In genomic region chr1:184335281-184335680, GRCm38 (mm10) we compare ENCODE assay signal across 8 mouse cellular contexts.
DNase-seq lines count a peak whose midpoint lies in the region; ATAC-seq and TF ChIP-seq lines count a peak whose summit lies in the region.

No protein-coding gene starts in this region.

- no peak overlapping the region for H3K9ac ChIP-seq in kidney, embryonic 15.5 days

- no peaks in the 10 kb centered on the region for H3K27me3 ChIP-seq in kidney, embryonic 15.5 days
- no peaks in the 10 kb centered on the region; the same call in 1 of the 2 replicates for H3K27me3 ChIP-seq in kidney, adult 2 months (replicated peaks; ENCODE audit: control insufficient read depth, insufficient read depth, low read length)

- H3K4me2 ChIP-seq in kidney, embryonic 15.5 days, result no peak overlapping the region

- no peaks in the 10 kb centered on the region for H3K36me3 ChIP-seq in kidney, embryonic 15.5 days
- no peaks in the 10 kb centered on the region for H3K36me3 ChIP-seq in kidney, adult 2 months (ENCODE audit: control insufficient read depth, insufficient read depth, low read length)

- TF ChIP-seq POLR2A in kidney, adult 2 months (IDR thresholded peaks at IDR 0.05; ENCODE audit: low read depth, low read length), result no peak

- no peaks in the 10 kb centered on the region for H3K9me3 ChIP-seq in kidney, embryonic 15.5 days (replicated peaks)

- 34% methylated on average over 6 of the region's 6 CpGs for WGBS in kidney, embryonic 15.5 days
- WGBS in kidney, adult 2 months, result 56% methylated on average over 6 of the region's 6 CpGs

- H3K4me3 ChIP-seq in kidney, embryonic 15.5 days (replicated peaks), result no peak overlapping the region
- no peak overlapping the region for H3K4me3 ChIP-seq in kidney, adult 2 months (ENCODE audit: insufficient read depth, low read depth, low read length)

- TF ChIP-seq CTCF in kidney, adult 2 months (conservative IDR thresholded peaks at IDR 0.05; ENCODE audit: insufficient read depth, insufficient read length, low read depth, low read length), result no peak

- peak; percentile 9 for DNase-seq in adrenal gland, postnatal 14 days
- DNase-seq in adrenal gland, postnatal 4 days (ENCODE audit: low spot score in 2 of 2), result no peak
- DNase-seq in kidney, adult 2 months, result no peak
- DNase-seq in NIH3T3 (ENCODE audit: low read depth), result peak; percentile 35
- DNase-seq in kidney, postnatal 36 days, result peak; percentile 3 to 13
- DNase-seq in urinary bladder, postnatal 10 days (ENCODE audit: low spot score), result no peak

- no peaks in the 10 kb centered on the region for H3K4me1 ChIP-seq in kidney, embryonic 15.5 days
- H3K4me1 ChIP-seq in kidney, adult 2 months (ENCODE audit: control insufficient read depth, insufficient read depth, low read length), result no peaks in the 10 kb centered on the region

- peak; percentile 64 for ATAC-seq in kidney, embryonic 15.5 days (replicated peaks; ENCODE audit: low FRiP score)
- no peak for ATAC-seq in megakaryocyte progenitor cell, adult 5-6 weeks (replicated peaks; ENCODE audit: poor library complexity)

- no peak overlapping the region for H3K27ac ChIP-seq in kidney, embryonic 15.5 days
- no peak overlapping the region for H3K27ac ChIP-seq in kidney, adult 2 months (ENCODE audit: insufficient read depth, low read depth, low read length)

Comparison
In these comparisons a context has a peak if more than half of its experiments do, and no peak if none do; other contexts are left out.
1. DNase-seq: peak in adrenal gland, postnatal 14 days (single experiment), NIH3T3 (single experiment) and kidney, postnatal 36 days (2 of 2); none in adrenal gland, postnatal 4 days (0 of 2), kidney, adult 2 months (single experiment) and urinary bladder, postnatal 10 days (single experiment).